Mouse (Mus musculus) embryonic stem cell, embryonic (primary cell): Measurements from ENCODE around the gene Pakap.

Source experiments
- CTCF ChIA-PET, 4 experiments: fragments of 300-600 bp in 2 of 4; fragments of 350-600 bp in 2 of 4; sonication (Branson Sonifier 250); formaldehyde crosslinking; loops; one replicate each; lab custom pipeline; 2022; ENCODE audit warnings: inconsistent platforms in 2 of 4; lab: Charles Lee
- POLR2A ChIA-PET, 4 experiments: fragments of 300-600 bp in 2 of 4; fragments of 350-600 bp in 2 of 4; sonication (Branson Sonifier 250); formaldehyde crosslinking; loops; one replicate each; lab custom pipeline; 2022; ENCODE audit warnings: antibody characterized with exemption in 4 of 4, inconsistent platforms in 1 of 4; lab: Charles Lee

Gene Pakap

DNA sequence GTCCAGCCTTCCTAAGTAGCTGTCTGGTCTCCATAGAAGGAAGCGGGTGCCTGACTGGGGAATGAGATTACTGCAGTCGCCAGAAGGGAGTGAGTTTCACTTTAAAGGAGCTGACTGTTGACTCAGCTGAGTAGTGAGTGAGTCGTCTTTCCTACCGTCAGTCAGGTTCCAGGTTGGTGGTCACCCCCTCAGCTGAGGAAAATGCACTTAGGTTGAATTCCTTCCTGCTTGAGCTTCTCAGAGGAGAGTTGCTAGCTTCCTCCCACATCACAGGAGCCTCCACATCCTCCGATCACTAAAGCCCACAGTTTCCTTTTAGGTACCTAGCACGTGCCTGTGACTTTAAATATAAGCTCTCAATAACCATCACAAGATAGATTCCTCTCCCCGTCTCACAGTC lies 72.2 kb downstream of the Pakap start:
- CTCF ChIA-PET = interaction anchor here in 1 of 4 experiments (0.6 kb wide), 1 partner anchor 372 kb away, joined by 9 read pairs; no protein-coding TSS in a partner anchor
- POLR2A ChIA-PET = interaction anchor here in 3 of 4 experiments (0.6 to 1.2 kb wide), 3 partner anchors 13 to 130 kb away, joined by 3 to 7 read pairs (median 4); no protein-coding TSS in a partner anchor

GRCm38 (mm10) chr4:57640971-57641370 lies 73.0 kb downstream of the Pakap start:
- POLR2A ChIA-PET = interaction anchor here in 1 of 4 experiments (1.2 kb wide), 1 partner anchor 117 kb away, joined by 4 read pairs; no protein-coding TSS in a partner anchor
- CTCF ChIA-PET = interaction anchor here in 1 of 4 experiments (1.0 kb wide), 1 partner anchor 9 kb away, joined by 3 read pairs; no protein-coding TSS in a partner anchor

DNA sequence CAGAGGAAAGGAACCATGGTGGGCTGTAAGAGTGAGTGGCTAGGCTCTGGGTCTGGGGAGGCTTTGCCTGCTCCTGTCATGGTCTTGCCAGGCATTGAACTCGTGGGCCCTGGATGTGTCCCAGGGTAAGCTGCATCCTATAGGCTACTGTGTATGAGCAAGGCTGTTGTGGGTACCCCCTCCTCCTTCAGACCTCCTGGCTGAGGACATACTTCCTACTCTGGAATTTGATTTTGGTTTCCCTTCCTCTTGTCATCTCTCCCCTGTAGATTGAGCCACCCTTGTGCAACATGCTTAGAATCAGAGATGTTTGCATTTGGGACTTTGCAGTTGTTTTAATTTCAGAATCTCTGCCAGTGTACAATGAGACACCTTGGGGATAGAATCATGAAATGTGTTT lies 83.0 kb downstream of the Pakap start:
- POLR2A ChIA-PET = interaction anchor here in 1 of 4 experiments (1.2 kb wide), 1 partner anchor 29 kb away, joined by 3 read pairs; no protein-coding TSS in a partner anchor

GRCm38 (mm10) chr4:57651547-57651946 lies 83.6 kb downstream of the Pakap start:
- POLR2A ChIA-PET = interaction anchor here in 1 of 4 experiments (0.9 to 1.2 kb wide), 2 partner anchors 28 to 216 kb away, joined by 3 read pairs; no protein-coding TSS in a partner anchor
- CTCF ChIA-PET = interaction anchor here in 1 of 4 experiments (0.7 kb wide), 1 partner anchor 154 kb away, joined by 7 read pairs; no protein-coding TSS in a partner anchor

More for the DNA sequence above, 83.0 kb downstream of the Pakap start:
- CTCF ChIA-PET = no interaction called here

DNA sequence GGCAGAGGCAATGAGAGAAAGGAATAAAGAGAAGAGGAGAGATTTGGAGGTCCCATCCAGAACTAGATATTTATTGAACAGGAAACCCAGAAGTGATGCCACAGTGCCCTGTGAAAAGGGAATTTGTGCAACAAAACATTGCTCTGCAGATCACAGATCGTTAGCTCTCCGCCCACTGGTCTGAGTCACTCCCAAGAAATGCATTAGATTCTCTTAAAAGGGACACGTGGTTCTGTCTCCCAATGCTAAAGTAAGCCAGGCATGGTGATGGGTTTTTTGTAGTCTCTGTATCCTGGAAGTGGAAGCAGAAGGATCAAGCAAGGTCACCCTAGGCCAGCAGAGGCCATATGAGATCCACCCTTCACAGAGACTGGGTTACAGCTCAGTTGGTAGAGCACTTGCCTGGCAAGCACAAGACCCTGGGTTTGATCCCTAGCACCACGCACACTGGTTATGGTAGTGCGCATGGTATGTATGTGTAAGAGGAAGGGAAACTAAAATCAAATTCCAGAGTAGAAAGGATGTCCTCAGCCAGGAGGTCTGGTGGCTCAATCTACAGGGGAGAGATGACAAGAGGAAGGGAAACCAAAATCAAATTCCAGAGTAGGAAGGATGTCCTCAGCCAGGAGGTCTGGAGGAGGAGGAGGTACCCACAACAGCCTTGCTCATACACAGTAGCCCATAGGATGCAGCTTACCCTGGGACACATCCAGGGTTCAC lies 84.4 kb downstream of the Pakap start:
- ChIA-PET POLR2A (interaction anchor here in 1 of 4 experiments (0.9 kb wide), 1 partner anchor 215 kb away, joined by 3 read pairs; no protein-coding TSS in a partner anchor), CTCF (interaction anchor here in 3 of 4 experiments (0.6 to 0.7 kb wide), 4 partner anchors 65 to 595 kb away, joined by 3 to 9 read pairs (median 5); no protein-coding TSS in a partner anchor)

DNA sequence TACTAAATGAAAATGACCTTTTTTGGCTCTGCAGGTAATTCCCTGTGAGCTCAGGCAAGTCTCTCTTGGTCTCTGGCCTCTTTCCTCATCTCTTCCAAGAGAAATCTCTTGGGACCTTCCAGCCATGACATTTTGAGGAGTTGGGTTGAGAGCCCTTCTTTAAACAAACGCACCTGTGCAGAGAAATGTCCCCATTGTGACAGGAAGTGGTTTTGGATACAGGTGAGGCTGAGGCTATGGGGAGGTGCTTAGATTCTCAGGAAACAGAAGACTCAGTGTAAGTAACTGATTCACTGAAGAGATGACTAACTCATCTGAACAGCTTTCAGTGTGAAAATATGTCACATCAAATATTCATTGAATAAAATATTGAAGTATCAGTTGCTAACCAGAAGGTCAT lies 88.0 kb downstream of the Pakap start:
- ChIA-PET POLR2A (interaction anchor here in 1 of 4 experiments (0.6 kb wide), 1 partner anchor 125 kb away, joined by 3 read pairs; no protein-coding TSS in a partner anchor), CTCF (interaction anchor here in 2 of 4 experiments (0.5 to 0.6 kb wide), 2 partner anchors 328 to 387 kb away, joined by 3 to 6 read pairs; no protein-coding TSS in a partner anchor)

- CTCF ChIA-PET = interaction anchor here in 3 of 4 experiments (0.5 to 1.1 kb wide), 3 partner anchors 13 to 386 kb away, joined by 3 to 6 read pairs (median 3); no protein-coding TSS in a partner anchor
- POLR2A ChIA-PET = interaction anchor here in 1 of 4 experiments (0.6 kb wide), 1 partner anchor 125 kb away, joined by 3 read pairs; no protein-coding TSS in a partner anchor
Measured at GRCm38 (mm10) chr4:57656388-57656787, 88.4 kb downstream of the Pakap start.

GRCm38 (mm10) chr4:57656861-57657260 lies 88.9 kb downstream of the Pakap start:
- POLR2A ChIA-PET = no interaction called here
- CTCF ChIA-PET = interaction anchor here in 2 of 4 experiments (1.1 to 1.2 kb wide), 2 partner anchors 13 to 18 kb away, joined by 3 read pairs; no protein-coding TSS in a partner anchor

- ChIA-PET POLR2A (interaction anchor here in 1 of 4 experiments (1.1 kb wide), 1 partner anchor 244 kb away, joined by 3 read pairs; no protein-coding TSS in a partner anchor), CTCF (no interaction called here)
Measured at GRCm38 (mm10) chr4:57660470-57660869, 92.5 kb downstream of the Pakap start.

DNA sequence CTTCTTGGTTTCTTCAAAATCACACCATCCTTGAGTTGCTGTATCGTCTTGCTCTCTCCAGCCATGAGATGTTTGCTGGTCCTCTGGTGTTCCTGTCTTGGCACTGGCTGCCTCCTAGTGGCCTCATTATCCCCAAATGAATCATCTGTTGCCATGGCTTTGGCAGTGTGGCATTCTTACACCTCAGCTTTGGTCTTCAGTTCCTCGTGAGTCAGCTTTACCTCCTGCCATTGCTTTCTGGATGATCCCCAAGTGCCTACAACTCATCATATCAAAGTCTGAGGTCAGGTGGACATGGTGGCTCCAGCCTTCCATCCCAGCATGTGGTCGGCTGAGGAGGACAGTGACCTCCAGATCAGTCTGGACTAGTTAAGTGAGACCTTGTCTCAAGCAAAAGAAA lies 98.1 kb downstream of the Pakap start:
- POLR2A ChIA-PET = interaction anchor here in 1 of 4 experiments (1.1 kb wide), 1 partner anchor 291 kb away, joined by 3 read pairs; no protein-coding TSS in a partner anchor
- CTCF ChIA-PET = no interaction called here

- ChIA-PET POLR2A (interaction anchor here in 2 of 4 experiments (0.6 to 1.3 kb wide), 6 partner anchors 8 to 322 kb away, joined by 3 read pairs; no protein-coding TSS in a partner anchor), CTCF (interaction anchor here in 3 of 4 experiments (0.5 to 2.6 kb wide), 6 partner anchors 88 to 435 kb away, joined by 3 to 17 read pairs (median 6); no protein-coding TSS in a partner anchor)
Measured at GRCm38 (mm10) chr4:57670813-57671469, 103.0 kb downstream of the Pakap start.

- POLR2A ChIA-PET = interaction anchor here in 3 of 4 experiments (1.1 to 3.9 kb wide), 5 partner anchors 9 to 284 kb away, joined by 3 to 20 read pairs (median 19); no protein-coding TSS in a partner anchor
Measured at GRCm38 (mm10) chr4:57672541-57672940, 104.6 kb downstream of the Pakap start.

DNA sequence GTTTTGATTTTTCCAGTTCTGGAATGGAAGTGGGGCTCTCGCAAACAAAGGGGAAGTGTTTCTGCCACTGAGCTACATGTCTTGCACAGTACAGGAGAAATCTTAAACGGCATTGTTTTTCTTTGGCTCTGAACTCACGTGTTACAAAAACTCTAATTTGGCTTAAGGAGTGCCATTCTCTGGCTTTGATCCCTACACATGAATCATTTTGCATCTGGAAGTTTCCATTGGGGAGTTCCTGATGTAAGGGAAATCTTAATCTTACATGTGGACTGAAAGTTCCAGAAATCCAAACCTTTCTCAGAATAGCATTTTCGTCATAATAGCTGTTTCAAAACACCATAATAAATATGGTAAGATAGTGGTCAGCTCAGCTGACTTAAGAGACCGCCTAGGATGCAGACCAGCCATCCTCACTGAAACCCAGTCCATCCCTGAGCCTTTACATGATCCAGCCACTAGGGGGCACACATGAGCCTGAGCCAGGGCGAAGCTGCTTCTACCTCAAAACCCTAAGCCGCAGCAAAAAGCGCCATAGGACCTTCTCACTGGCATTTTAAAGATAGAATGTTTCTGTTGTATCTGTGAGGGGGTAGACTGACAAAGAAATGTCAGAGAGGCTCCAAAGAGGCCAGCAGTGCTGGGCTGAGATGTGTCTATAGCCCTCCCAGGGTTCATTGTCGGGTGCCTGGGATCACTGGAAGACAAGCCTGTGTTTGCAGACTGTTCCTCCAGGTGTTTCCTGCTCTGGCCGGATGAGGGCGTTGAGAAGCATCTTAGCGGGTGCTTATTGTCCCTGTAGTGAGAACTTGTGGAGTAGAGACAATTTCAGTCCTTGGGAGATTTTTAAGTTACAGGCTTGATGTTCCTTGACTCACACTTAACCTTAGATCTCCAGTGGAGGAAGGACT lies 105.3 kb downstream of the Pakap start:
- ChIA-PET POLR2A (interaction anchor here in 3 of 4 experiments (0.6 to 3.9 kb wide), 12 partner anchors 8 to 284 kb away, joined by 3 to 33 read pairs (median 4); partner anchors contain the start of gene Txn1 (in 2 of the 3)), CTCF (interaction anchor here (0.5 to 2.6 kb wide), 42 partner anchors 9 to 411 kb away, joined by 3 to 17 read pairs (median 4); no protein-coding TSS in a partner anchor)

More at GRCm38 (mm10) chr4:57672541-57672940, 104.6 kb downstream of the Pakap start:
- CTCF ChIA-PET = interaction anchor here in 3 of 4 experiments (0.7 to 2.6 kb wide), 23 partner anchors 11 to 249 kb away, joined by 3 to 17 read pairs (median 5); no protein-coding TSS in a partner anchor

GRCm38 (mm10) chr4:57674351-57674750 lies 106.4 kb downstream of the Pakap start:
- ChIA-PET POLR2A (interaction anchor here (0.5 to 3.9 kb wide), 38 partner anchors 9 to 728 kb away, joined by 3 to 33 read pairs (median 4); partner anchors contain the start of gene Txn1 (in 3 of the 4)), CTCF (interaction anchor here (0.6 to 2.4 kb wide), 31 partner anchors 10 to 781 kb away, joined by 3 to 15 read pairs (median 4); partner anchors contain the start of genes Akap2 (in 1 of the 4) and Ptpn3 (in 1 of the 4))

GRCm38 (mm10) chr4:57675387-57675786 lies 107.4 kb downstream of the Pakap start:
- ChIA-PET POLR2A (interaction anchor here (0.6 to 3.9 kb wide), 31 partner anchors 11 to 1329 kb away, joined by 3 to 33 read pairs (median 6); partner anchors contain the start of gene Txn1 (in 3 of the 4)), CTCF (interaction anchor here (0.5 to 2.4 kb wide), 21 partner anchors 13 to 659 kb away, joined by 3 to 15 read pairs (median 3); no protein-coding TSS in a partner anchor)

GRCm38 (mm10) chr4:57677916-57678315 lies 109.9 kb downstream of the Pakap start:
- ChIA-PET CTCF (no interaction called here), POLR2A (interaction anchor here in 1 of 4 experiments (0.6 to 1.8 kb wide), 2 partner anchors 8 to 157 kb away, joined by 3 to 4 read pairs; no protein-coding TSS in a partner anchor)
